Mouse (Mus musculus): ENCODE measurements at regions not wholly inside any gene's neighbourhood (a gene's known extent, or its start where the extent isn't known, plus 50 kb on each side); places are given as distances from the start of the nearest gene placed in this dataset.
"Not testable (repeated sequence)": the region's sequence is repeated elsewhere in the genome, so short reads cannot be mapped to it uniquely, and the experiment has no call there.

- no peak for DNase-seq (ENCODE audit: extremely low spot score in 1 of 2, low spot score in 1 of 2)
Measured at GRCm38 (mm10) chr13:70190978-70191377, 388.8 kb downstream of the Med10 start.

DNA sequence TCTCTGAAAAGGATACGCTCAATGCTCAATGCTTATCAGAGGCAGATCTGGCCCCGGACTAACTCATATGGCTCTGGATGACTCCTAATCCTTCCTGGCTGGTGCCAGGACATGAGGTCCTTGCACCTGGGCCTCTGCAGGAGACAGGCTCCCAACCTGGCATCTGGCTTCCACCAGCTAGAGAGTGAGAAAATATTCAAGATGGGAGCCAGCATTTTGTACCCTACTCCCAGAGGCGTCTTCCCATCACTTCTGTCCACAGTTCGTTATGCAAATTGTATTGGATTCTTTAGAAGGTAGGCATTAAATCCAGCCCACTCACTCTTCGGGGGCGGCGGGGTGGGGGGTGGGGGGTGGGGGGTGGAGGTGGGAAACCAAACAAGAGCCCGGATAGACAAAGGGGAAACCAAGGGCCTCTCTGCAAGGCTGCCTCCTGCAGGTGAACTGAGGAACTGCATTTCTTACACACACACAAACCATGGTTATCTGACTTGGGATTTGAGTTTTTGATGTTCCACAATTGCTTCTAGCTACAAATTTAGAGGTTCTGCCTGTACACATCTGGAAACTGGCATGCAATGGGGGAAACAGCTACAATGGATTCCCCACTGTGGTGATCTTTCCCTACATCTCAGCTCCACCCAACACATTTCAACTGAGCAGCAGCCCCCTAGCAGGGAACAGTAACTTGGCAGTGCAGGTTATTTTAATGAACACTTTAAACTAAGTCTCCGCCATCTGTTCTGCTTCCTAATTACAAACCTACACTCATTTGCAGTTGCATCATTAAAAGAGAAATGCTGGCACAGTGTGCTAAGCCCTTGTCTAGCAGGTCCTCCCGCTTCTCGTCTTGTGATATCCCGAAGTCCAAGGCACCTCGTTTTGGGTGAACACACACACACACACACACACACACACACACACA lies 390.2 kb downstream of the Med10 start:
- DNase-seq (ENCODE audit: extremely low spot score in 1 of 2, low spot score in 1 of 2): no peak

DNA sequence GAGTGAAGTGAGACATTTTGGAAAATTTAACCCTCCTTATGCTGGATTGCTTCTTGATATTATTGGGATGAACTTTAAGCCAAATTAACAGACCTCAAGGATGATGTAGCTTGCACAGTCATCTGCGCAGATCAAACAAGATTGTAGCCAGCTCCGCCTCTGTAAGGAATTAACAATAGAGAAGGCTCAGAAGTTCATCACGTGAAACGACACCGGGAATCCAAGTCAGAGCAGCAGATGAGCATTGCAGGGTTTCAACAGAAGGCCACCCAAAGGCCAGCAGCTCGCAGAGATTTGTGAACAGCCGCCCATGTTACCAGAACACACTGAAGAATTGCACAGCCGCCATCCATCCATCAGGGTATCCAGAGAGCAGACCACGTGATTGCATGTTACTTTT lies 391.1 kb downstream of the Med10 start:
- no peak for DNase-seq (ENCODE audit: extremely low spot score in 1 of 2, low spot score in 1 of 2)

DNA sequence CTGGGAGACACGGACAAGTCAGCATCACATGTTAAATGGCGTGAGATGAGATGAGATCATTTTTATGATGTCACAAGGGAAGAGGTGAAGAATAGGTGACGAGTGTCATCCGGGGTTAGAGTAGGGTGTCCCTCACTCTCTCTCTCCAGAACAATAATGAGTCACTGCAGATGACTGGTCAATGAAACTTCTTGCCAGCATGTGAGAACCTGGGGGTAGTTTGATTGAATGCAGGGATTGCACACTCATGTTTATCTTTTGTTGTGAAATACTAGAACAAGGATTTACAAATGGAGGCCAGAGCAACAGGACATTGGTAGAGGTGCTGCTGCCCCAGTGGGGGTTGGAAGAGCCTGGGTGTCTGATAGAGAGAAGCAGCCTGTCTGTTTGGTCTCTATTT lies 393.7 kb downstream of the Med10 start:
- DNase-seq (ENCODE audit: extremely low spot score in 1 of 2, low spot score in 1 of 2): no peak

GRCm38 (mm10) chr13:70198638-70199037 lies 396.4 kb downstream of the Med10 start:
- no peak for DNase-seq (ENCODE audit: extremely low spot score in 1 of 2, low spot score in 1 of 2)

DNA sequence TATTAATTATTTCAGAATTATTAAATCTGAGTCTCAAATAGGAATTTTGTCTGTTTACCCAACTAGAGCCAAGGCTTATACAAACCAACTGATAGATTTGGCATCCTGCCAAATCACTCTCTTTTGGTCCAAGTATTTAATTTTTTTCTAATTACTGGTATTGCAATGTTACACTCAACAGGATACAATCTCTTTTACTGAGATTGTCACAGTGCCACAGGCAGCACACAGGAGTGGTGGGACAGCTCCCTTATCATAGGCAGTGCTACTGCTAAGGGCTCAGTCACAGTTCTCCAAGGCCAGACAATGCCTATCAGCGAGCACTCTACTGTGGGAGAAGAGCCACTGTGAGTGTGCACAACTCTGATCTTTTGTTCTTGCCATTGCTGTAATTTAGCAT lies 396.9 kb downstream of the Med10 start:
- DNase-seq (ENCODE audit: extremely low spot score in 1 of 2, low spot score in 1 of 2): no peak

DNA sequence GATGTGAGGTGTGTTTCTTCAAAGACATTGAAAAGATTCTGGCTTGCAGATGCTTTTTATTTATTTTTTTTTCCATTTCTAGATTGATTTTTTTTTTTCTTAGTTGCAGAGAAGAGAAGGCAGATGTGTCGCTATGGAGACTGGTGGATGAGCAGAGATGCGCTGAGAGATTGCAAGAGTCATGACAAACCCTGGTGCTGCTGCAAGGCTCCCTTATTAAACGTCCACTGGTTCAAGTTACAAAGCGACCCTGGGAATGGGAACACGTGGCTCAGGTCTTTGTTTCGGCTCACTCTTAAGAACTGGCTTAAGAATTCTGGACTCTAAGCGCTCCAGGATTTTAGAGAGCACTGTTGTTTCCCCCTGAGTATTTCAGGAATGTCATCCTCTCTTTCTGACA lies 403.1 kb downstream of the Med10 start:
- no peak for DNase-seq (ENCODE audit: extremely low spot score in 1 of 2, low spot score in 1 of 2)

- DNase-seq (ENCODE audit: extremely low spot score in 1 of 2, low spot score in 1 of 2): no peak
Measured at GRCm38 (mm10) chr13:70210158-70210557, 408.0 kb downstream of the Med10 start.

DNA sequence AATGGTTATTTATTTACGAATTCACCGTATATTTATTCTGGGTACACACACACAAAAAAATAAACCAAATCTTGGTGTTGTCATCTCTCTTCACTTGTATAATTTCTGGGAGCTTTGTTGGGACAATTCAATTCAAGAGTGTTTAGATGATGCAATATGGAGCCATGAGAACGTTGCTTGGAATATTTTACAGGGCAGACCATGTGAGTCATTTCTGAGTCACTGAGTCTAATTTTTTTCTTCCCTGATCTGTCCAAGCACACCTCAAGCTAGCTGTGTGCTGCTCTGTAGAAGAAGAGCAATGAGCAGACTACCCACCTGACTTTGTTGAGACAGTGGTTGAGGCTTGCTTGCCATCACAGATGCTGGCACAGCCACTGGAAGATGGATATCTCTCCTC lies 410.8 kb downstream of the Med10 start:
- no peak for DNase-seq (ENCODE audit: extremely low spot score in 1 of 2, low spot score in 1 of 2)

- no peak for DNase-seq (ENCODE audit: extremely low spot score in 1 of 2, low spot score in 1 of 2)
Measured at GRCm38 (mm10) chr13:70213622-70214021, 411.4 kb downstream of the Med10 start.

DNA sequence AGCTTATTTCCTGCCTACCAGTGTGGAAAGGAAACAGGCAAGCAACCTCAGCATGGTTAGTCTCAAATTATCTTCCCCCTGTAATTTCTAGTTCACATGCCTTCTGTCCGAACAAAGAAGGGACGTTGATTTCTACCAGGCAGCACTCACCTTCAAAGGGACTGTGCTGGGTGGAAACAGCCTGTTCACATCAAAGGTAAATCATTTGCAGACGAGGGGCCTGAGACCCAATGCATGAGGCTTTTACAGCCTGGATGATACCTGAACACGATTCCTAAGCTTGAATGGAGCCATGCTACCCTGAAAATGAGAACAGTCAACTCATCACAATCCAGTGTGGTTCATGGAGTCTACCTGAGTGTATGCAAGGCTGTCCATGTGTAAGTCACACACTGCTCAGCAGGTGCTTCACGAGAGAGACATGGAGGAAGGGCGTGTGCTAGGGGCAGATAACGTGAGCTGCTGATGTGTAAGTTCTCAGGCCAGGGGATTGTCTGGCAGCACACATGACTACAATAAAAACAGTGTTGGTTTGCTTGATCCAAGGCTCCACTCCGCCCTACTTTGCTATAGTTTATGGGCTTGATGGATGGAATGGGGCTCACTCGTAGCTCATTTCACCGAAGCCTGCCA lies 411.9 kb downstream of the Med10 start:
- DNase-seq (ENCODE audit: extremely low spot score in 1 of 2, low spot score in 1 of 2): no peak

GRCm38 (mm10) chr13:70216134-70216533 lies 413.9 kb downstream of the Med10 start:
- DNase-seq (ENCODE audit: extremely low spot score in 1 of 2, low spot score in 1 of 2): no peak

DNA sequence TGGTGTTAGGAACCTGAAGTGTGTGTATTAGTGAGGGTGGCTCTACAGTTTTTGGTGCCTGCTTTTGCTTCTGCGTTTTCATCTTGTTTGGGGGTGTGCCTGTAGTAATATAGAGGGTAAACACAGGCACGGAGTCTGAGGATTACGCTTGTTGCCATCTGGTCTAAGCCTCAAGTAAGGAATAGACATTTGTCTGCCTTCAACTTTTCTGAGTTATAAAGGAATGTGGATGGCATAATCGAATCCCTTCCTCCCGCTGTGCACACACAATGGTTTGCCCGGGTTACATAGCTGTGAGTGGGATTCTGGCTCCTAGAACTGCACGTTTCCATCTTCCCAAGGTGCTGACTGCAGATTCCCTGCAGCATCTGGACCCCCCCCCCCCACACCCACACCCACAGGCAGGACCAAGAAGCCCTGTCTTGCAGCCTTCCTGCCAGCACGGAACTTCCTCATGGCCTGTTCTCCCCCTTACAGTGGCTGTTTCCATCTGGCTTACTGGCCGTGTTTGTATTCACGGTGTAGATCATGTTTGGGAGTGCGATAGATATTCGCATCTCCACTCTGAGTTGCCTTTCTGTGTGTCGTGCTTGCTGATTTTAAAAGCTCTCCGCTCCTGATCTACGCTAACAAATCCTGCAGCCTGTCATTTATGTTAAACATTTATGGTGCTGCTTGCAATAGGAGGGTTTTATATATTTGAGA lies 415.4 kb downstream of the Med10 start:
- DNase-seq (ENCODE audit: extremely low spot score in 1 of 2, low spot score in 1 of 2): no peak

DNA sequence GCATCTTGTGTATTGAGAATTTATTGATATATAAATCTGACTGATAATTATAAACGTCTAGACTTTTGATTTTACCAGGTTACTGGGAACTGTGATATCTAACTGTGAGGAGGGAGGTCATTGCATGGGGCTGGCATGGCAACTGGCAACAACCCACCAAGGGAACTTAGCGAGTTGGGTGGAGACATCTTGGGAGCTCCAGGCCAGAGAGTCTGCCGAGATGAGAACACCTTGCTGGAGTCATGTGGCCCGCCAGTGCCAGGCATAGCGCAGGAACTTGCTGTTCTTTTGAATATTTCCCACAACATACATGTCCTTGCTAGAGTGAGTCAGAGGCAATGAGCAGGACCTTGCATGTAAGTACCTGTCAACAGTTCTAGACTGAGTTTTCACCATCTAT lies 413.9 kb downstream of the Ice1 start:
- no peak for DNase-seq (ENCODE audit: extremely low spot score in 1 of 2, low spot score in 1 of 2)

DNA sequence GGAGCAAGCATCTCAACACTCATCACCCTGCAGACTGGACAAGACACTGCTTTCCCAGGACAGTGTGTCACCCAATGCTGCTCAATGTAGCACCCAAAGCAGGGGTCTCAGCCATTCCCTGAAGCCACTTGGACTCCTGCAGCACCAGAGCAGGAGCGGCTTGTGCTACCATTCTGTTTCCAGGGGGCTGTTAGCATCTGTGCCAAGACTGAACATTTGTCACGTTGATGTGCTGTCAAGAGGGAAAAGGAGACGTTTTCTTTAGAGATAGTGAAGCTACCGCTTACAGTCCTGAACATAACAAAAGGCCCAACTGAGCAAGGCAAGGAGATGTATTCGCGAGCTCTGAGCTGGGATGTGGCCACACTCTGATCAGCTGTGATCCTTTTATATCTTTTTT lies 410.3 kb downstream of the Ice1 start:
- DNase-seq (ENCODE audit: extremely low spot score in 1 of 2, low spot score in 1 of 2): no peak

- DNase-seq (ENCODE audit: extremely low spot score in 1 of 2, low spot score in 1 of 2): peak; percentile 90 to 97
Measured at GRCm38 (mm10) chr13:70233896-70234799, 403.3 kb downstream of the Ice1 start.

- no peak for DNase-seq (ENCODE audit: extremely low spot score in 1 of 2, low spot score in 1 of 2)
Measured at GRCm38 (mm10) chr13:70243598-70244157, 393.8 kb downstream of the Ice1 start.

DNA sequence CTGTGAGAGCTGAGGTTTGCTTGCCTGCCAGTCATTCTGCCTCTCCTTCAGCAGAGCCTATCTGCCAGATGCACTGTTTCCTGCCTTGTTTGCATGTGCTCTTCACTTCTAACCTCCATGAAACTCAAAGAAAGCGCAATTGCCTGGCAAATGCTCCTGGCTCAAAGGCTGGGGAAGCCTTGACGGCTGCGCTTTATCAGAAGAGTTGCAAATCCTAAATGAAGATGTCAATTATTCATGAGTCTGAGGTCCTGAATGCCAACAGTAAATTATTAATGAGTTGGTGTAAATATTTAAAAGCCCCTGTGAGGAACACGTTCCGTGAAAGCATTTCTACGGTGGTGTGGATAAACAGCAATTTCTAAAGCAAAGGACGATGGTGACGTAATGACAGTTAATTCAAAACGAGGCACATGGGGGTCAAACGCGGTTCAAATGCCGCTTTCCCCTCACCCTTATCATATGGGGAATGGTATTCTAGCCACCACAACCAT lies 377.4 kb downstream of the Ice1 start:
- no peak for DNase-seq (ENCODE audit: extremely low spot score in 1 of 2, low spot score in 1 of 2)

DNA sequence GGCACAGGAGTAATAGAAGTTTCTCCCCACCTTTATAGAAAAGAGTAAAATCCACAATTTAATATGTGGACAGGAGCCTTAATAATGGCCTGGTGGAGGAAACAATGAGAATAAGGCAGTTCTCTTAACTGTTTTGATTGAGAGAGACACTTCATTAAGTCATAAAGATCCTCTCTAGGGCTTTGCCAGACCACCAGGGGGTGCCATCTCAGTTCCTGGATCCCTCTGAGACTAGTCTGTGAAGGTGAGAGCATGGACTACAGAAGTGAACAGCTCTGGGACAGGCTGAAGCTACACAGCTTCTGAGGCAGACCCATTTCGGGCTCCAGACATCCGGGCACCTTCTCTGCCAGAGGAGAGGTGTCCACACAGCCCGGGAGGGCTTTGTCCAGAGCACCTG lies 373.8 kb downstream of the Ice1 start:
- DNase-seq (ENCODE audit: extremely low spot score in 1 of 2, low spot score in 1 of 2): no peak

GRCm38 (mm10) chr13:70276884-70277378 lies 360.5 kb downstream of the Ice1 start:
- not testable (repeated sequence) for DNase-seq (ENCODE audit: extremely low spot score in 1 of 2, low spot score in 1 of 2)

Data from layer of hippocampus, postnatal 25 days (tissue).